Mouse (Mus musculus): Measurements from ENCODE around the gene Cda. TPM values are rescaled to one million over a fixed set of nuclear protein-coding genes. Genes with fewer than 3 reads are reported as not detected.

The Cda gene
- polyA plus RNA-seq, 1 experiment from 2014 or later: 4.9 TPM

- Histone ChIP-seq H3K27me3 (replicated peaks) (no peaks in the 10 kb centered on the region), H3K27ac (no peak overlapping the region), H3K4me3 (no peak overlapping the region), H3K9ac (no peak overlapping the region), H3K4me2 (replicated peaks) (no peak overlapping the region), H3K4me1 (0 out of 2 replicates have a peak, but pooled peaks cover 5% of the 10 kb centered on the region), H3K36me3 (no peaks in the 10 kb centered on the region), H3K9me3 (no peaks in the 10 kb centered on the region)
- 81% methylated on average over 9 of the region's 9 CpGs for WGBS
- ATAC-seq (ENCODE audit: low FRiP score, low read depth): no peak
Observed at GRCm38 (mm10) chr4:138344891-138345545, 22.8 kb downstream of the Cda start.

- H3K27ac ChIP-seq: no peak overlapping the region
- no peaks in the 10 kb centered on the region for H3K9me3 ChIP-seq
- H3K36me3 ChIP-seq: no peaks in the 10 kb centered on the region
- no peak overlapping the region for H3K9ac ChIP-seq
- 53% methylated on average over 10 of the region's 10 CpGs for WGBS
- H3K4me1 ChIP-seq: 0 out of 2 replicates have a peak, but pooled peaks cover 5% of the 10 kb centered on the region
- no peak for ATAC-seq (ENCODE audit: low FRiP score, low read depth)
- no peak overlapping the region for H3K4me2 ChIP-seq (replicated peaks)
- H3K4me3 ChIP-seq: no peak overlapping the region
- H3K27me3 ChIP-seq (replicated peaks): no peaks in the 10 kb centered on the region
Observed at GRCm38 (mm10) chr4:138343341-138343837, 24.4 kb downstream of the Cda start.

- Histone ChIP-seq H3K27ac (no peak overlapping the region), H3K4me2 (replicated peaks) (no peak overlapping the region), H3K36me3 (no peaks in the 10 kb centered on the region), H3K4me1 (0 out of 2 replicates have a peak, but pooled peaks cover 5% of the 10 kb centered on the region), H3K27me3 (replicated peaks) (no peaks in the 10 kb centered on the region), H3K4me3 (no peak overlapping the region), H3K9ac (no peak overlapping the region), H3K9me3 (no peaks in the 10 kb centered on the region)
- WGBS: 86% methylated on average over 6 of the region's 6 CpGs
- ATAC-seq (ENCODE audit: low FRiP score, low read depth): no peak
Observed at GRCm38 (mm10) chr4:138342778-138343177, 25.0 kb downstream of the Cda start.

DNA sequence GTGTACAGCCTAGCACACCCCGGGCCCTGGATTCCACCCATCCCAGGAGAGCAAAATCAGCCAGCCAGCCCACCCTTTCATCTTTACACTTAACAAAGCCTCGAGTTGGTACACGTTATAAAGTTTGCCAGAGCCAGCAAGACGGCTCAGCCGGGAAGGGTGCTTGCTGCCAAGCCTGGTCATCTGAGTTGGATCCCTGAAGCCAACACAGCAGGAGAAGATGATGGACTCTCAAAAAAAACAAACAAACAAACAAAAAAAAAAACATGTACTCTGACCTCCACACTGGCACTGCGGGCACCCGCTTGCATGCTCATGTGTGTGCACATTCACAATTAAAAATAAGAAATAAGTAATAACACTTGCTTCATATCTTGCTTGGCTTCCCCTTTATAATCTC, 25.7 kb downstream of the Cda start:
- Histone ChIP-seq H3K27me3 (replicated peaks) (no peaks in the 10 kb centered on the region), H3K4me2 (replicated peaks) (no peak overlapping the region), H3K9me3 (no peaks in the 10 kb centered on the region), H3K36me3 (no peaks in the 10 kb centered on the region), H3K27ac (no peak overlapping the region), H3K4me1 (0 out of 2 replicates have a peak, but pooled peaks cover 5% of the 10 kb centered on the region), H3K4me3 (no peak overlapping the region), H3K9ac (no peak overlapping the region)
- WGBS: 74% methylated on average over 7 of the region's 7 CpGs
- no peak for ATAC-seq (ENCODE audit: low FRiP score, low read depth)

DNA sequence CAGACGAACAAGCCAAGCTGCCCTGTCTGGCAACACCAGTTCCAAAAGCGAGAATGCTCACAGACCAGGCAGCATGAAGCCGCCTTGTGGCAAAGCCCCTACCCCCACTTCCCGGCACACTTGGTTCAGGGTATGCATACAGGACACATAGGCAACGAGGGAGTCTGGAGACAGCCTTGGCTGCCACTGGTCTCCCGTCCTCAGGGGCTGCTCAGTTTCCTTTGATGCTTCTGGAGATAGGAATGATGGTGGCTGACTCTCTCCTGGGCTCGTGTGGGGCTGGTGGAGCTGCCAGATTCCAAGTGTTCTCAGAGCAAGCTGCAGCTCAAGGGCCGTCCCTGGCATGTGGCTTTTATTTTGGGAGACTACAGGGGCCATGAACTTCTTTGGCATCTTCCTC, 26.4 kb downstream of the Cda start:
- Histone ChIP-seq H3K4me2 (replicated peaks) (no peak overlapping the region), H3K9me3 (no peaks in the 10 kb centered on the region), H3K4me1 (0 out of 2 replicates have a peak, but pooled peaks cover 5% of the 10 kb centered on the region), H3K9ac (no peak overlapping the region), H3K36me3 (no peaks in the 10 kb centered on the region), H3K27me3 (replicated peaks) (no peaks in the 10 kb centered on the region), H3K4me3 (no peak overlapping the region), H3K27ac (no peak overlapping the region)
- ATAC-seq (ENCODE audit: low FRiP score, low read depth): no peak
- WGBS: 67% methylated on average over 8 of the region's 8 CpGs

DNA sequence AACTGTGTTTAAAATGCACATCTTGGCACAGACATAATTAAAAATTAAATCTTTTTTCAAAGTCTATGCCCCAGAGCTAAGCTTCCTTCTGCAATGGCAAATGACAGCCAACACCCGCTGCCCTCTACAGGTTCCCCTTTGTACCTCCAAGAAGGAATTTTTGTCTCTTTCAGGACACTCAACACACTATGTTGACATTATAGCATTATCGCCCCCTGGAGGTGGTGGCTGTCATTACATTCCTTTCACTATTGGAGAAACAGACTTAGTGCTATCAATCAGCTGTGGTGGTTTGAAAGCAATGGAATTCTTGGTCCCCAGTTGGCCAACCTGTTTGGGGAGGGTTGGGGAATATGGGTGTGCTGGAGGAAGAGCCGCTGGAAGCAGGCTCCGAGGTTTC, 27.8 kb downstream of the Cda start:
- Histone ChIP-seq H3K27ac (no peak overlapping the region), H3K9me3 (no peaks in the 10 kb centered on the region), H3K36me3 (no peaks in the 10 kb centered on the region), H3K4me1 (0 out of 2 replicates have a peak, but pooled peaks cover 5% of the 10 kb centered on the region), H3K9ac (no peak overlapping the region), H3K27me3 (replicated peaks) (no peaks in the 10 kb centered on the region), H3K4me3 (no peak overlapping the region), H3K4me2 (replicated peaks) (no peak overlapping the region)
- no peak for ATAC-seq (ENCODE audit: low FRiP score, low read depth)
- WGBS: 35% methylated on average over 4 of the region's 4 CpGs

GRCm38 (mm10) chr4:138337341-138337740, 30.5 kb downstream of the Cda start:
- WGBS: 78% methylated on average over 9 of the region's 9 CpGs
- Histone ChIP-seq H3K4me2 (replicated peaks) (no peak overlapping the region), H3K4me1 (no peaks in the 10 kb centered on the region), H3K36me3 (no peaks in the 10 kb centered on the region), H3K27ac (no peak overlapping the region), H3K9me3 (no peaks in the 10 kb centered on the region), H3K9ac (no peak overlapping the region), H3K4me3 (no peak overlapping the region), H3K27me3 (replicated peaks) (no peaks in the 10 kb centered on the region; the same call in 1 of the 2 replicates)
- no peak for ATAC-seq (ENCODE audit: low FRiP score, low read depth)

GRCm38 (mm10) chr4:138336876-138337275, 30.9 kb downstream of the Cda start:
- H3K9ac ChIP-seq: no peak overlapping the region
- 83% methylated on average over 5 of the region's 5 CpGs for WGBS
- H3K27ac ChIP-seq: no peak overlapping the region
- H3K4me2 ChIP-seq (replicated peaks): no peak overlapping the region
- H3K4me1 ChIP-seq: no peaks in the 10 kb centered on the region
- ATAC-seq (ENCODE audit: low FRiP score, low read depth): no peak
- no peaks in the 10 kb centered on the region for H3K36me3 ChIP-seq
- no peaks in the 10 kb centered on the region; the same call in 1 of the 2 replicates for H3K27me3 ChIP-seq (replicated peaks)
- no peaks in the 10 kb centered on the region for H3K9me3 ChIP-seq
- H3K4me3 ChIP-seq: no peak overlapping the region

GRCm38 (mm10) chr4:138335648-138336047, 32.1 kb downstream of the Cda start:
- Histone ChIP-seq H3K9me3 (no peaks in the 10 kb centered on the region), H3K27ac (no peak overlapping the region), H3K4me1 (no peaks in the 10 kb centered on the region), H3K4me2 (replicated peaks) (no peak overlapping the region), H3K4me3 (no peak overlapping the region), H3K36me3 (no peaks in the 10 kb centered on the region), H3K27me3 (replicated peaks) (no peaks in the 10 kb centered on the region; the same call in 1 of the 2 replicates), H3K9ac (no peak overlapping the region)
- 84% methylated on average over 6 of the region's 6 CpGs for WGBS
- no peak for ATAC-seq (ENCODE audit: low FRiP score, low read depth)

DNA sequence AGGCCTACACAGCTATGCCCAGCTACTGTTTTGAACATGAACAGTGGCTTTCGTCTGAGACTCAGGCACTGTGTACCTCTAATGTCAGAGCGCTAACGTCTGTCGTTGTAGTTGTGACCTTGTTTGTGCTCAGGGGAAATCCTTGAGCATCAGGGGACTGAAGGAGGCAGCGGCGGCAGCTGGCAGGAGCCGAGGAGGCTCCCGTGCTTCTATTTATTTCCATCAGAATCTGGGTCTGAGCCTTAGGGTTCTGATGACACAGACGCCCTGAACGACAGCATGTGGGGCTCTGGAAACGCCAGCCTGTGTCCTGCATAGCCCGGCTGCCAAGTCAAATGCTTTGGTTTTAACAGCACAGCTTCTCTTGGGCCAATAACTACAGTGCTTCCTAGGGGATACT, 32.8 kb downstream of the Cda start:
- no peaks in the 10 kb centered on the region for H3K9me3 ChIP-seq
- H3K4me3 ChIP-seq: no peak overlapping the region
- H3K4me1 ChIP-seq: no peaks in the 10 kb centered on the region
- no peak for ATAC-seq (ENCODE audit: low FRiP score, low read depth)
- no peak overlapping the region for H3K27ac ChIP-seq
- H3K4me2 ChIP-seq (replicated peaks): no peak overlapping the region
- H3K27me3 ChIP-seq (replicated peaks): peaks cover 3% of the 10 kb centered on the region; the same call in 1 of the 2 replicates
- 85% methylated on average over 12 of the region's 12 CpGs for WGBS
- no peaks in the 10 kb centered on the region for H3K36me3 ChIP-seq
- H3K9ac ChIP-seq: no peak overlapping the region

DNA sequence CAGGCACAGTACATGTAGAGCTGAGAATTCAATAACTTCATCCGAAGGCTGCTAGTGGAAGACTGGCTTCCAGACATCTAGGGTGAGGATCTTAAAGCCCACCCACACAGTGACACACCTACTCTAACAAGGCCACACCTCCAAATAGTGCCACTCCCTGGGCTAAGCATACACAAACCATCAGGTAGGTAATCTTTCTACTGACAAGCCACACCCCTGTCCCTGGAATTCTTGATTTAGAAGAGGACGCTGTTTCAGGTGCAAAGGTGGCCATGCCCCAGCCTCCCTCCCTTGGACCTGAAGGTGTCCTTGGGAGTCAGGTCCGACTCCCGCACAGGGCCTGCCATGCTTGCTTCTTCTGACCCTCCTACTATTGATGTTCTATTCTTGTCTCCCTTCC, 34.7 kb downstream of the Cda start:
- H3K9ac ChIP-seq: no peak overlapping the region
- no peak overlapping the region for H3K27ac ChIP-seq
- no peaks in the 10 kb centered on the region for H3K36me3 ChIP-seq
- WGBS: 88% methylated on average over 4 of the region's 4 CpGs
- H3K4me2 ChIP-seq (replicated peaks): no peak overlapping the region
- no peak overlapping the region for H3K4me3 ChIP-seq
- no peaks in the 10 kb centered on the region for H3K4me1 ChIP-seq
- H3K27me3 ChIP-seq (replicated peaks): peaks cover 4% of the 10 kb centered on the region; the same call in 1 of the 2 replicates
- H3K9me3 ChIP-seq: no peaks in the 10 kb centered on the region
- no peak for ATAC-seq (ENCODE audit: low FRiP score, low read depth)

GRCm38 (mm10) chr4:138331647-138332046, 36.1 kb downstream of the Cda start:
- no peak overlapping the region for H3K4me2 ChIP-seq (replicated peaks)
- H3K36me3 ChIP-seq: no peaks in the 10 kb centered on the region
- no peaks in the 10 kb centered on the region for H3K9me3 ChIP-seq
- H3K4me3 ChIP-seq: no peak overlapping the region
- no peak overlapping the region for H3K9ac ChIP-seq
- WGBS: 79% methylated on average over 9 of the region's 9 CpGs
- peaks cover 4% of the 10 kb centered on the region; the same call in 1 of the 2 replicates for H3K27me3 ChIP-seq (replicated peaks)
- no peak overlapping the region for H3K27ac ChIP-seq
- ATAC-seq (ENCODE audit: low FRiP score, low read depth): no peak
- no peaks in the 10 kb centered on the region for H3K4me1 ChIP-seq

- 34% methylated on average over 15 of the region's 15 CpGs for WGBS
- Histone ChIP-seq H3K27ac (no peak overlapping the region), H3K4me2 (replicated peaks) (no peak overlapping the region), H3K4me3 (no peak overlapping the region), H3K9me3 (no peaks in the 10 kb centered on the region), H3K27me3 (replicated peaks) (peaks cover 4% of the 10 kb centered on the region; the same call in 1 of the 2 replicates), H3K36me3 (no peaks in the 10 kb centered on the region), H3K9ac (no peak overlapping the region), H3K4me1 (peaks cover 5% of the 10 kb centered on the region; the same call in 1 of the 2 replicates)
- ATAC-seq (ENCODE audit: low FRiP score, low read depth): no peak
Observed at GRCm38 (mm10) chr4:138330264-138330671, 37.5 kb downstream of the Cda start.
